Mouse (Mus musculus): ENCODE results near the gene Cnr2. TPM values are rescaled to one million over a fixed set of nuclear protein-coding genes. Genes with fewer than 3 reads are reported as not detected.

The Cnr2 gene
- polyA plus RNA-seq, 1 experiment from 2014 or later, result 2.6 TPM

GRCm38 (mm10) chr4:135880576-135880975, 14.6 kb upstream of the Cnr2 start:
- DNase-seq (no peak), ATAC-seq (no peak)
- WGBS (ENCODE audit: insufficient replicate concordance), result 80% methylated on average over 10 of the region's 10 CpGs
- no peak overlapping the region for H3K27ac ChIP-seq (ENCODE audit: low read depth)
- TF ChIP-seq CTCF (IDR thresholded peaks at IDR 0.05; ENCODE audit: low read depth), result no peak
- no peaks in the 10 kb centered on the region for H3K36me3 ChIP-seq (replicated peaks; ENCODE audit: insufficient read depth, low read length)
- no peak overlapping the region for H3K4me3 ChIP-seq (ENCODE audit: low read depth, low read length)
- peaks cover 29% of the 10 kb centered on the region for H3K4me1 ChIP-seq (ENCODE audit: insufficient read depth)
- H3K9ac ChIP-seq (replicated peaks), result no peak overlapping the region
- H3K27me3 ChIP-seq (ENCODE audit: insufficient read depth, low read length), result no peaks in the 10 kb centered on the region
- no peak overlapping the region for H3K4me2 ChIP-seq (ENCODE audit: low read depth, low read length)
- no peaks in the 10 kb centered on the region for H3K9me3 ChIP-seq (ENCODE audit: low read length)

DNA sequence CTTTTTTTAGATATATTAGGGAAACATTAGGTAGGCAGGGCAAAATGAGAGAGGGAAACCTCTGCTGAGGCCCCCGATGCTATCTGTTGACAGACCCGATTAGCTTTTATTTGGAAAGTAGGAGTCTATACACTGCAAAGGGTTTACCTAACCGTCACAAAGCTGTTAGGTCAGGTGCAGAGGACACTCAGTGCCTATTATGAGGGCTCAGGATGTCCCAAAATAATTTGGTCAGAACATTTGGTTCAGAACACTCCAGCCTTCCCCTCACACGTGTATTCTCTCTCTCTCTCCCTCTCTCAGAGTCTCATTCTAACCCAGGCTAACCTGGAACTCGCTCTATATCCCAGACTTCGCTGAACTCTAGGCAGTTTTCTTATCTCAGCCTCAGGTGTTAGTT, 13.2 kb upstream of the Cnr2 start:
- H3K27ac ChIP-seq (ENCODE audit: low read depth), result no peak overlapping the region
- no peak overlapping the region for H3K4me2 ChIP-seq (ENCODE audit: low read depth, low read length)
- TF ChIP-seq EP300 (IDR thresholded peaks at IDR 0.05; ENCODE audit: low read depth), result peak; percentile 85
- TF ChIP-seq CTCF (IDR thresholded peaks at IDR 0.05; ENCODE audit: low read depth), result no peak
- H3K4me3 ChIP-seq (ENCODE audit: low read depth, low read length), result no peak overlapping the region
- DNase-seq, result no peak
- no peaks in the 10 kb centered on the region for H3K27me3 ChIP-seq (ENCODE audit: insufficient read depth, low read length)
- peaks cover 15% of the 10 kb centered on the region for H3K4me1 ChIP-seq (ENCODE audit: insufficient read depth)
- WGBS (ENCODE audit: insufficient replicate concordance), result 59% methylated on average over 6 of the region's 6 CpGs
- H3K9ac ChIP-seq (replicated peaks), result no peak overlapping the region
- H3K36me3 ChIP-seq (replicated peaks; ENCODE audit: insufficient read depth, low read length), result no peaks in the 10 kb centered on the region
- H3K9me3 ChIP-seq (ENCODE audit: low read length), result no peaks in the 10 kb centered on the region
- ATAC-seq, result peak; percentile 73

DNA sequence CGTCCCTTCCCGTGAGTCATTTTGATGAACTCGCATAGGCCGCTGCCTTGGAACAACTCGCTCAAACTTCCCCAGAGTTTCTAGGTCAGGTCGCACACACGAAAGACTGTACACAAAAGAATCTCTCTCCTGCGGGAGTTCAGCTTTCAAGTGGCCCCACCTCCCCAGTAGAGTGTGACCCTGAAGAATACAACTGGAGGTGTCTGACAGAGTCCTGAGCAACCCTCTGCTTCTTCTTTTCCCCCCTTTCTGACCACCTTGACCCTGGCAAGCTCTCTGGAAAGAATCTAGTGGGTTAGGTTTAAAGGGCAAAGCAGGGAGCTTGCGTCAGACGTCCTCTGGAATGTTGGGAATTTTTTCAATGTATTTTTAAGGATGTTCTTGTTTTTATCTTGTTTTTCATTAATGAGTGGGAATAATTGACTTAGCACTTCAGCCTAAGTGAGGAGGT, 11.8 kb upstream of the Cnr2 start:
- DNase-seq, result no peak
- ATAC-seq, result peak; percentile 22; the same call in 1 of the 2 replicates
- TF ChIP-seq CTCF (IDR thresholded peaks at IDR 0.05; ENCODE audit: low read depth) (no peak), EP300 (IDR thresholded peaks at IDR 0.05; ENCODE audit: low read depth) (peak; percentile 26; the same call in 1 of the 2 replicates)
- WGBS (ENCODE audit: insufficient replicate concordance), result 42% methylated on average over 10 of the region's 10 CpGs
- H3K9me3 ChIP-seq (ENCODE audit: low read length), result no peaks in the 10 kb centered on the region
- no peak overlapping the region for H3K4me3 ChIP-seq (ENCODE audit: low read depth, low read length)
- H3K36me3 ChIP-seq (replicated peaks; ENCODE audit: insufficient read depth, low read length), result no peaks in the 10 kb centered on the region
- H3K27ac ChIP-seq (ENCODE audit: low read depth), result peak overlapping the region; percentile 65
- H3K27me3 ChIP-seq (ENCODE audit: insufficient read depth, low read length), result no peaks in the 10 kb centered on the region
- H3K4me2 ChIP-seq (ENCODE audit: low read depth, low read length), result no peak overlapping the region
- H3K4me1 ChIP-seq (ENCODE audit: insufficient read depth), result peaks cover 13% of the 10 kb centered on the region
- H3K9ac ChIP-seq (replicated peaks), result no peak overlapping the region

- H3K27ac ChIP-seq (ENCODE audit: low read depth), result peak overlapping the region; percentile 65; the same call in 1 of the 2 replicates
- TF ChIP-seq CTCF (IDR thresholded peaks at IDR 0.05; ENCODE audit: low read depth), result no peak
- no peaks in the 10 kb centered on the region for H3K27me3 ChIP-seq (ENCODE audit: insufficient read depth, low read length)
- H3K9me3 ChIP-seq (ENCODE audit: low read length), result no peaks in the 10 kb centered on the region
- H3K4me2 ChIP-seq (ENCODE audit: low read depth, low read length), result no peak overlapping the region
- H3K36me3 ChIP-seq (replicated peaks; ENCODE audit: insufficient read depth, low read length), result no peaks in the 10 kb centered on the region
- H3K4me1 ChIP-seq (ENCODE audit: insufficient read depth), result peaks cover 13% of the 10 kb centered on the region
- DNase-seq, result no peak
- WGBS (ENCODE audit: insufficient replicate concordance), result 53% methylated on average over 7 of the region's 7 CpGs
- no peak; the same call in 1 of the 2 replicates for ATAC-seq
- H3K9ac ChIP-seq (replicated peaks), result no peak overlapping the region
- H3K4me3 ChIP-seq (ENCODE audit: low read depth, low read length), result no peak overlapping the region
Observed at GRCm38 (mm10) chr4:135883881-135884516, 11.2 kb upstream of the Cnr2 start.

GRCm38 (mm10) chr4:135884531-135884930, 10.7 kb upstream of the Cnr2 start:
- Histone ChIP-seq H3K27ac (ENCODE audit: low read depth) (no peak overlapping the region), H3K4me3 (ENCODE audit: low read depth, low read length) (no peak overlapping the region), H3K9ac (replicated peaks) (no peak overlapping the region), H3K9me3 (ENCODE audit: low read length) (no peaks in the 10 kb centered on the region), H3K27me3 (ENCODE audit: insufficient read depth, low read length) (no peaks in the 10 kb centered on the region), H3K36me3 (replicated peaks; ENCODE audit: insufficient read depth, low read length) (no peaks in the 10 kb centered on the region), H3K4me2 (ENCODE audit: low read depth, low read length) (no peak overlapping the region), H3K4me1 (ENCODE audit: insufficient read depth) (peaks cover 13% of the 10 kb centered on the region)
- DNase-seq, result no peak
- WGBS (ENCODE audit: insufficient replicate concordance), result 69% methylated on average over 6 of the region's 6 CpGs
- no peak for TF ChIP-seq EP300 (IDR thresholded peaks at IDR 0.05; ENCODE audit: low read depth)
- no peak for TF ChIP-seq CTCF (IDR thresholded peaks at IDR 0.05; ENCODE audit: low read depth)
- no peak for ATAC-seq

DNA sequence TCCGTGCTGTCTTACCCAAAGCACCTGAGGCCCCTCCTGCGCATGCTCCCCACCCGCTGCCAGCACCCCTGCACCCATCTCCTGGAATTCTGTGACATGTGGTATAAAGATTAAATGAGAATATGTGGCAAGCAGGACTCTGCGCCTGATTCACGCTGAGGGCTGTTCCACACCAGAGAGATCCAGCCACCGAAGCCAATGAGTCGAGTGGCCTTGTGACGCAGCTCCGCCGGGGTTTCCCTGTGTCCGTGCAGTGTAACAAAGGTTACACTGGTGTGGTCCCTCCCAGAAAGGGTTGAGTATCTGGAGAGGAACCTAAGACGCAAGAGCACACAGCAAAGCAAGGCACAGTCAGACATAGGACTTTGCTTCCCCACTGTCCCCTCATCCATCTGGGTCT, 9.5 kb upstream of the Cnr2 start:
- ATAC-seq (no peak), DNase-seq (no peak)
- H3K4me2 ChIP-seq (ENCODE audit: low read depth, low read length), result no peak overlapping the region
- no peak overlapping the region for H3K27ac ChIP-seq (ENCODE audit: low read depth)
- 82% methylated on average over 12 of the region's 12 CpGs for WGBS (ENCODE audit: insufficient replicate concordance)
- H3K27me3 ChIP-seq (ENCODE audit: insufficient read depth, low read length), result no peaks in the 10 kb centered on the region
- H3K9me3 ChIP-seq (ENCODE audit: low read length), result no peaks in the 10 kb centered on the region
- no peaks in the 10 kb centered on the region for H3K36me3 ChIP-seq (replicated peaks; ENCODE audit: insufficient read depth, low read length)
- peaks cover 13% of the 10 kb centered on the region for H3K4me1 ChIP-seq (ENCODE audit: insufficient read depth)
- no peak overlapping the region for H3K9ac ChIP-seq (replicated peaks)
- TF ChIP-seq EP300 (IDR thresholded peaks at IDR 0.05; ENCODE audit: low read depth), result no peak
- no peak for TF ChIP-seq CTCF (IDR thresholded peaks at IDR 0.05; ENCODE audit: low read depth)
- H3K4me3 ChIP-seq (ENCODE audit: low read depth, low read length), result no peak overlapping the region

Data from liver, postnatal 0 days (tissue).